Mouse (Mus musculus): ENCODE measurements around the gene Ndrg3.
"Not testable (repeated sequence)": the region's sequence is repeated elsewhere in the genome, so short reads cannot be mapped to it uniquely, and the experiment has no call there.

DNA sequence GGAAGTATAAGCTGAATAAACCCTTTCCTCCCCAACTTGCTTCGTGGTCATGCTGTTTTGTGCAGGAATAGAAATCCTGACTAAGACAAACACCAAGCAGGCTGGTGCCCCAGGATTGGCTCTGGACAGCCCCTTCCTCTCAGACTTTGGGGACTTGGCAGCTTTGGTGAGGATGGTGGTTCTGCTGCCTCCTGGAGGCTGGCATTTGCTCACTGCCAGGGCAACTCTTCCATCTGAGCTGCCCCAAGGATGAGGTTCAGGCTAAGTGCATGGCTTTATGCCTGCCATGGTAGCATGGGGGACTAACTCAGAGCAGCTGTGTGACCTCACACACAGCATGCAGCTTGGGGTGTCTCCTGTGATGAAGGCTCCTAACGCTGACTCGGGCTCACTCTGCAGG lies 66.2 kb downstream of the Ndrg3 start:
- TF ChIP-seq POLR2A (IDR thresholded peaks at IDR 0.05; ENCODE audit: low read depth, low read length); CTCF (IDR thresholded peaks at IDR 0.05; ENCODE audit: extremely low read depth, insufficient read depth, insufficient read length, insufficient replicate concordance): not testable (repeated sequence)
